Mouse (Mus musculus) brain, embryonic 14.5 days (tissue): Measurements from ENCODE around the gene Ncor2.

Experiments
- CTCF ChIP-seq: fragments of 200-500 bp; IDR thresholded peaks from 2 replicates; pipeline ENCODE4 v1.5.1; 2012; ENCODE audit warnings: inconsistent platforms, mild to moderate bottlenecking, moderate library complexity, borderline replicate concordance; ENCODE audit not compliant: insufficient read depth, insufficient read length; ENCODE audit errors: extremely low read depth
- POLR2A ChIP-seq: fragments of 200-500 bp; IDR thresholded peaks from 2 replicates; pipeline ENCODE4 v1.6.1; 2012; ENCODE audit warnings: mild to moderate bottlenecking, inconsistent platforms, borderline replicate concordance; ENCODE audit not compliant: poor library complexity, insufficient read depth, insufficient read length, severe bottlenecking; ENCODE audit errors: extremely low read depth

GRCm38 (mm10) chr5:125015576-125015975 is 163.4 kb downstream of the Ncor2 start:
- TF ChIP-seq POLR2A (no peak), CTCF (no peak)
